Mouse (Mus musculus) left cerebral cortex, adult 8-10 months (tissue): ENCODE data around the gene Aldh1a1. TPM values are rescaled to one million over a fixed set of nuclear protein-coding genes. Genes with fewer than 3 reads are reported as not detected.

Experiments
- DNase-seq, 2 experiments: peaks; one replicate each; pipeline ENCODE4 v3.0.0; 2022; ENCODE audit warnings: low spot score in 2 of 2
- total RNA-seq, 4 experiments: library from RNA; stranded (reverse); gene quantifications; 2 replicates each; pipeline ENCODE4 v1.2.4; 2022

Gene Aldh1a1
- total RNA-seq, 4 experiments from 2014 or later, result 42.2 to 57.1 (median 47.7) TPM

DNA sequence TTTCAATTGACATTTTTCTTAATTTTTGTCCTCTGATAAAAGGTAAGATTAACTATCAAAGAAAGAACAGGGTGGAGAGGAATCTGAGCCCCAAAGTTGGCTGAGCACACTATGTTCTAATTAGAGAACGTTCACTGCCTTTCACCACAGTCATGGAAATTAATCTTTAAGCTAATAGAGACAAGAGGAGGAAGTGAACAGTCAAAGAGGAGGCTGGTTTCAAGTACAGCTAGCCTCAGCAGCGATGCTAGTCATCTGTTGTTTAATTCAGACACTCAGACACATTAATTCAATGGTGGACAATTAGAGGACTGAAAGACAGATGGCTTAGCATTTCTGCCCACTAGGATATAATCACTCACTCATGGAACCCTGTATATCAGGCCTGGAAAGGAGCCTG lies 157.5 kb downstream of the Aldh1a1 start:
- DNase-seq, result no peak

DNA sequence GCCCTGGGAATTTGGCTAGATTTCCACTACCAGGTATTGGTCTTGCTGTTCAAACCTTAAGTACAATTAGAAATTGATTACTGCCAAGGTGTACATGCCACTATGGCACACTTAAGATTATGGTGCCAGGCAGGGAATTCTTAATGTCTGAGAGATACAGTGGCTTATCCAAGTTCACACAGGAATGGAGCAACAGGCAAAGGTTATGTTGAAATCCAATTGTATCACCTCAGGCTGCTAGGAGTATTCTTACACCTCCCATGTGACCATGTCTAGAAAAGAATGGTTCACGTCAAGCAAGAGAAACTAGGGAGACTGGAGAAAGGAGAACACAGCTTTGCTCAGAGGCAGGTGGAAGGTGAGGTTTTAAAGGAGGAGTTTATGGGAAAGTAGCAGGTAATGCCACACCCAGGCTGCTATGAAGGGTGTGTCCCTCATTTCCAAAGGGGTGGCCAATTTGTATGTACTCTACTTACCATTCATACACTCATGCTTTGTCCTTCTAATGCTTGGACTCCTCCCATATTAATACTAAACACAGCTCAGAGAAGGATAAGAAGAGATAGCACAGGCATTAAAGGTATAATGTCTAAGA lies 160.7 kb downstream of the Aldh1a1 start:
- DNase-seq, result no peak

DNA sequence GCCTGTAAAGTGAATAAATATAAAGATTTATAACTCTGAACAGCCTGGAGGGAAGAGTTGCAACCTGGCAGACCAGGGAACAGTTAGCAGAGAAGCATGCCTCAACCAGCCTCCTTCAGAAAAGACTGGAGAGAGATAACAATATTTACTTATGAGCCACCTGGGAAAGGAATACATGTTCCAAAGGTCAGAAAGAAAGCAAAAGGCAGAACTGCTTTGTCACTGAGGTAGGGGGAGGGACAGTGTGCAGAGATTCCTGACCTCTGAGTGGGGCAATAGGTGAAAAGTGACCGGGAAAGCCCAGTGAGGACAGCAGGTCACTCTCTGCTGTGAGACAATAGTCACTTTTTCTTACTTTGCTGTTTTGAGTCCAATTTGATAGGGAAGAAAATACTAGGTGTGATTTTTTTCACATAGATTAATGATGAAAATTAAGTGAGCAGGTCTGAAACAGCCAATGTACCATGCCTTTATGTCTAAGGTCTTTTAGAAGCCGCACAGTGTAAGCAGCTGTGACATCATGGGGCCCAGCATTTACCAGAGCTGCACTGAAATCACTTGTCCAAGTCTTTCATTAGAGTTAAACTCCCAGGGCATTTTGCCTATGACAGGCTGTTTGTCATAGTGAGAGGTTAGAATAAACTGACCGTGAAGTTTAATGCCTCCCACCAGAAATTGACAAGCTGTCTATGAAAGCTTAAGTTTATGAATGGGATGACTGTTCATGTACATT lies 161.8 kb downstream of the Aldh1a1 start:
- no peak for DNase-seq

DNA sequence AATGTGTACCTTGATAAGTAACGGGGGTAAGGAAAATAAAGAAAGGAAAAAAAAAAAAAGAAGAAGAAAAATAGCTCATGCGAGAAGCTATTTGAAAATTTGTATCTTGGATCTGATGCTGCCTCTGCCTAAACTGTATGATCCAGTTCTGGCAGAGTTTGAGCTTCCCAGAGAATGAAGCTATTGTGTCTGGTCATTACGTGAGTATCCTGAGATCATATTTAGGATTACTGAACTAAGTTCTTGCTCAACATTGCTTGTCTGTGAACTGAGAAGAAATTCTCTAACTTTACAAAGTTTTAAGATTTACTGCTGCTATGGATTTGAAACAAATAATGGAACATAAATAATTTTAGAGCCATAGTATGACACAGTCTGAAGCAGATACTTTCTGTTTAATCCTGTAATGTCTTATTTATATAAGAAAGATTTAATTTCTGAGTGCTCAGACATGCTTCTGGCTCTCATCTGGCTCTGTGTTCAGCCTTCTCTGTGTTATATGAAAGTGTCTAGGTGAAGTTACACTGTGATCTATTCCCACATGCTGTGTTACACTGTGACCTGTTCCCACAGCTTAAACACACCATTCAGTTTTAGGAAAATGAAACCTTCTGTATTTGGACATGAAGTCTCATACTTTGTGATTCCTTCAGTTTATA lies 185.3 kb downstream of the Aldh1a1 start:
- no peak for DNase-seq

Other genes starting within 250 kb of the Aldh1a1 start
- gene Anxa1, start 101.8 kb upstream of the Aldh1a1 start, total RNA-seq, result 1 to 10 TPM; 1.5 to 2.4 (median 1.8) TPM
- under 1 TPM; 0.53 to 0.82 (median 0.77) TPM for gene Aldh1a7, start 234.8 kb downstream of the Aldh1a1 start, total RNA-seq